Mouse (Mus musculus): ENCODE measurements around the gene Zfp683.

Zfp683 gene

GRCm38 (mm10) chr4:134101979-134102741 is 48.5 kb downstream of the Zfp683 start, which contains the start of gene Ubxn11:
Ubxn11 (plus strand) TSS chr4:134102570.
- H3K4me3 ChIP-seq (replicated peaks; ENCODE audit: low read length) = peak within 1 kb of the TSS; percentile 94
- TF ChIP-seq CTCF (conservative IDR thresholded peaks at IDR 0.05; ENCODE audit: low read length) = no peak
- no peak for TF ChIP-seq NANOG (IDR thresholded peaks at IDR 0.05; ENCODE audit: borderline replicate concordance, low read length)
- no peak for TF ChIP-seq POU5F1 (IDR thresholded peaks at IDR 0.05; ENCODE audit: borderline replicate concordance, low read length)
- no peaks in the 10 kb centered on the region for H3K27me3 ChIP-seq (ENCODE audit: insufficient read depth, low read length)
- H3K4me1 ChIP-seq (replicated peaks; ENCODE audit: low read depth, low read length) = peaks cover 34% of the 10 kb centered on the region
- H3K9me3 ChIP-seq (ENCODE audit: low read length) = no peaks in the 10 kb centered on the region
- no peaks in the 10 kb centered on the region for H3K36me3 ChIP-seq (ENCODE audit: insufficient read depth, low read length)

- no peak for TF ChIP-seq CTCF (conservative IDR thresholded peaks at IDR 0.05; ENCODE audit: low read length)
- no peak for TF ChIP-seq POU5F1 (IDR thresholded peaks at IDR 0.05; ENCODE audit: borderline replicate concordance, low read length)
- no peak for TF ChIP-seq NANOG (IDR thresholded peaks at IDR 0.05; ENCODE audit: borderline replicate concordance, low read length)
- H3K36me3 ChIP-seq (ENCODE audit: insufficient read depth, low read length) = no peaks in the 10 kb centered on the region
- peak overlapping the region; percentile 94 for H3K4me3 ChIP-seq (replicated peaks; ENCODE audit: low read length)
- H3K9me3 ChIP-seq (ENCODE audit: low read length) = no peaks in the 10 kb centered on the region
- H3K27me3 ChIP-seq (ENCODE audit: insufficient read depth, low read length) = no peaks in the 10 kb centered on the region
- H3K4me1 ChIP-seq (replicated peaks; ENCODE audit: low read depth, low read length) = peaks cover 40% of the 10 kb centered on the region
Observed at GRCm38 (mm10) chr4:134102742-134103119, 49.1 kb downstream of the Zfp683 start.

GRCm38 (mm10) chr4:134106105-134106504 is 52.5 kb downstream of the Zfp683 start:
- peaks cover 64% of the 10 kb centered on the region for H3K4me1 ChIP-seq (replicated peaks; ENCODE audit: low read depth, low read length)
- H3K4me3 ChIP-seq (replicated peaks; ENCODE audit: low read length) = no peak overlapping the region
- H3K36me3 ChIP-seq (ENCODE audit: insufficient read depth, low read length) = peaks cover 9% of the 10 kb centered on the region
- no peaks in the 10 kb centered on the region for H3K27me3 ChIP-seq (ENCODE audit: insufficient read depth, low read length)
- TF ChIP-seq POU5F1 (IDR thresholded peaks at IDR 0.05; ENCODE audit: borderline replicate concordance, low read length) = no peak
- TF ChIP-seq NANOG (IDR thresholded peaks at IDR 0.05; ENCODE audit: borderline replicate concordance, low read length) = no peak
- TF ChIP-seq CTCF (conservative IDR thresholded peaks at IDR 0.05; ENCODE audit: low read length) = no peak
- H3K9me3 ChIP-seq (ENCODE audit: low read length) = no peaks in the 10 kb centered on the region

- H3K4me1 ChIP-seq (replicated peaks; ENCODE audit: low read depth, low read length) = peaks cover 79% of the 10 kb centered on the region
- H3K36me3 ChIP-seq (ENCODE audit: insufficient read depth, low read length) = peaks cover 9% of the 10 kb centered on the region
- TF ChIP-seq POU5F1 (IDR thresholded peaks at IDR 0.05; ENCODE audit: borderline replicate concordance, low read length) (no peak), CTCF (conservative IDR thresholded peaks at IDR 0.05; ENCODE audit: low read length) (no peak), NANOG (IDR thresholded peaks at IDR 0.05; ENCODE audit: borderline replicate concordance, low read length) (no peak)
- no peaks in the 10 kb centered on the region for H3K9me3 ChIP-seq (ENCODE audit: low read length)
- H3K4me3 ChIP-seq (replicated peaks; ENCODE audit: low read length) = peak overlapping the region; percentile 30; the same call in 1 of the 2 replicates
- H3K27me3 ChIP-seq (ENCODE audit: insufficient read depth, low read length) = no peaks in the 10 kb centered on the region
Observed at GRCm38 (mm10) chr4:134107730-134108129, 54.1 kb downstream of the Zfp683 start.

GRCm38 (mm10) chr4:134108196-134108595 is 54.6 kb downstream of the Zfp683 start:
- no peak for TF ChIP-seq CTCF (conservative IDR thresholded peaks at IDR 0.05; ENCODE audit: low read length)
- TF ChIP-seq POU5F1 (IDR thresholded peaks at IDR 0.05; ENCODE audit: borderline replicate concordance, low read length) = no peak
- no peak for TF ChIP-seq NANOG (IDR thresholded peaks at IDR 0.05; ENCODE audit: borderline replicate concordance, low read length)
- Histone ChIP-seq H3K36me3 (ENCODE audit: insufficient read depth, low read length) (peaks cover 9% of the 10 kb centered on the region), H3K4me1 (replicated peaks; ENCODE audit: low read depth, low read length) (peaks cover 79% of the 10 kb centered on the region), H3K9me3 (ENCODE audit: low read length) (no peaks in the 10 kb centered on the region), H3K27me3 (ENCODE audit: insufficient read depth, low read length) (no peaks in the 10 kb centered on the region), H3K4me3 (replicated peaks; ENCODE audit: low read length) (peak overlapping the region; percentile 30; the same call in 1 of the 2 replicates)
